Mouse (Mus musculus): Measurements from ENCODE around the gene Bend6. TPM values are rescaled to one million over a fixed set of nuclear protein-coding genes. Genes with fewer than 3 reads are reported as not detected.

Bend6 gene
- total RNA-seq, 2 experiments from 2014 or later = 71.7 to 72.1 TPM

DNA sequence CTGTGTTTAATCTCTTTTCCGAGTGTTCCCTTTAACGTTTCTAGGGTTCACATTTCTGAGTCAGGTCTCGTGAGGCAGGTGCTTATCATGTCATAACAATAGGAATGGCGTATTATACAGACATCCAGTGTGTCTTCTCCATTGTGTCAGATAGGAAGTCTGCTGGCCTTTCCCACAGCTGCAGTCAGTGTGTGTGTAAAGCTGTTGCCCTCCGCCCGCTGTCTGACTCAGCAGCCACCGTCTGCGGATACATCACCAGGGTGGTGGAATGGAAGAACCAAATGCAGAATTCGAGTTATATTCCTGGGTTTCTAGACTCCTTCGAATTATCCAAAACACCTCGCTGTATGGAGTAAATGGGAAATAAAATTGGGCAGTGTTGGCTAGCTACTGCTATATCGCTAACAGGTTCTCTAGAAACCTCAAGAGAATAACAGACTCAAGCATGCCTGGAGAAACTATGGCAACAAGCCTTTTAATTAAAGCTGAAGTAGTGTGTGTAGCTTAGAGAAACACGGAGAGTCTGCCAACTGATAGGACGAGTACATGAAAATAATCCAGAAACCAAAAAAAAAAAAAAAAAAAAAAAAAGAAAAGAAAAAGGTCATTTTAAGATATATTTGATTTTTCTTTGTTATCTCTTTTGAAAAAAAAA, 25.4 kb upstream of the Bend6 start:
- no peak for TF ChIP-seq CTCF (conservative IDR thresholded peaks at IDR 0.05)
- Histone ChIP-seq H3K27ac (peak overlapping the region; percentile 62; the same call in 1 of the 2 replicates), H3K4me3 (no peak overlapping the region)
- peak in 1 of 2 experiments; percentile 29 for DNase-seq (ENCODE audit: low spot score in 2 of 2)

DNA sequence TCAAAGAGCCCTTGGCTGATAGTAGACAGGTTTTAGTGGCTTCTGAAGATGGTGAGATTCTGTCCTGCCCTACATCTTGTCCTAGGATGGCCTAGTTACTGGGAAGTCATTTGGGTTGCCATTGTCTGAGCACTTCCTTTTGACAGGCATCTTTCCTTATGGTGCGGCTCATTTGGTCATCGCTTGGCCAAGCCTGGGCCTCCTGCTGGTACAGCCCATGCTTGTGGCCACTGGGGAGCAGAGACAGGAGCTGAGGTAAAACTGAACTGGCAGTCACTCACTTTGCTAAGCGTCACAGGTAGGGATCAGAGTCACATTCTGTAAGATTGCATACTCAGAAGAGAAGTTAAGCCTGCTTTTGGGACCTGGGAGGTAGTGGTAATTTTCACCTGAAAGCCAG, 24.6 kb upstream of the Bend6 start:
- DNase-seq (ENCODE audit: low spot score in 2 of 2) = no peak
- no peak for TF ChIP-seq CTCF (conservative IDR thresholded peaks at IDR 0.05)
- H3K27ac ChIP-seq = peak overlapping the region; percentile 62; the same call in 1 of the 2 replicates
- no peak overlapping the region for H3K4me3 ChIP-seq

DNA sequence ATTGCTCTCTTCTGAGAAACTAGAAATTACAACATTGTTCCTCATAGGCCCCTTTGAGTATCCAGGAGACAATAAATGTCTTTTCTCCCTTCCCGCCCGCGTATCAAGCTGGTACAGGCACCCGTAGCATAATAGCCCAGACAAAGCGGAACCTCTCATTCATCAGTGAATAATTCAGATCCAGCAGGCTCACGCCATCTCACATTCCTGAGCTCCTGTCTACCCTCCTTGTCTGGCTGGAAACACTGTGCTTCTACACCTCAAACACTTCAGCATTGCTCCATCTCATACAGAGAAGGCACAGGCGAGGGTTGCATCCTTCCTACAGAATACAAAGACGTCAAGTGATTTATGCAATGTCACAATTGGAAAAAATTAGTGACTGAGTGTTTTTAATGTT, 24.2 kb upstream of the Bend6 start:
- TF ChIP-seq CTCF (conservative IDR thresholded peaks at IDR 0.05) = no peak
- no peak overlapping the region for H3K27ac ChIP-seq
- no peak for DNase-seq (ENCODE audit: low spot score in 2 of 2)
- no peak overlapping the region for H3K4me3 ChIP-seq

DNA sequence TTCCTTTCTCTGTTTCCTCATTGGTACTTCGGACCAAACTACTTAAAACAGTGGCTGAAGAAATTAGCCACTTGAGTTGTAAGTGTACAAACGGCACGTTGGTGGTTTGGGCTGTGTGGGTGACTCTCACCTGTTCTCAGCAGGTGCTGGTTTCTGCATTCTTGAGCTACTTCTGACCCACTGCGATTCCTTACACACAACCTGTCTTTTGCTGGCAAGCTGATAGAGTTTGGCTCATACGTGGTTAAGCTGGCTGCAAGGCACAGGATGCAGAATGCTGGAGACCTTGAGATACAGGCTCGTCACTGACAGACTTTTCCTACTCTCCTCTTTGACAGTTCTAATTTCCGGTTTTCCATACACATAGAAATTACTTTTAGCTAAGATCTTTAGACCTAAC, 19.9 kb upstream of the Bend6 start:
- H3K27ac ChIP-seq = no peak overlapping the region
- no peak for TF ChIP-seq CTCF (conservative IDR thresholded peaks at IDR 0.05)
- H3K4me3 ChIP-seq = no peak overlapping the region
- DNase-seq (ENCODE audit: low spot score in 2 of 2) = no peak

DNA sequence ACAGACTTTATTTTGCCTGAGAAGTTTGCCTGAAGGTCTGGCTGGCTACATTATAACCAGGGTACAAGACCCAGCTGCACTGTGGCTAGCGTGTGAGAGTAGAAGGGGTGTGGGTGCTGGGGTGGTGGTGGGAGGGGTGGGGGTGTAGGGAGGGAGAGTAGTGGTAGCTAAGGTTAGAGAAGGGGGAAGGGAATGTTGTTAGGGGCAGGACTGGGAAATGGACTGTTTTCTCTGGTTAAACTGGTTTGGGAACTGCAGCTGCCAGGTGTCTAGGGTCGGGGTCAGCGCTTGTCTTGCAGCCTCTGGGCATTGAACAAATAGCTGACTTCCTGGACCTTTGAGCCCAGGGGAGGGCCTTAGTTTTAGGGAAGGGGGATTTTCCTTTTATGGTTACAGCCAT, 17.7 kb upstream of the Bend6 start:
- TF ChIP-seq CTCF (conservative IDR thresholded peaks at IDR 0.05) = no peak
- Histone ChIP-seq H3K4me3 (no peak overlapping the region), H3K27ac (no peak overlapping the region)
- no peak for DNase-seq (ENCODE audit: low spot score in 2 of 2)

DNA sequence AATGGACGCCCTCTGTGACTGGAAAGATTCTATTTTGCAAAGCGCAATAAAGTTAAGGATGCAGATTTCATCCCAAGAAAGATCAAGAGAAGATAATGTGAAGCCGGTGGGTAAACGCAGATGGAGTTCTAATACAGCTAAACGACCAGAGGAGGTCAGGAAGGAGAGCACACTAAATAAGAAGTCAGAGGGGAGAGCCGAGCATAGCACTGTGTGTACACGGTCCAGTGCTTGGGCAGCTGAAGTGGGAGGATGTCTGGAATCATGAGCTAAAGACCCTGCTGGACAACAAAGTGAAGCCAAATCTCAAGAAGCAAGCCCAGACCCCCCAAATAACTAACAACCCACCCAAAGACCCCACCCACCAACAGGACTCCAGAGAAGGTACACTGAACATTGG, 15.4 kb upstream of the Bend6 start:
- no peak for TF ChIP-seq CTCF (conservative IDR thresholded peaks at IDR 0.05)
- Histone ChIP-seq H3K27ac (no peak overlapping the region), H3K4me3 (no peak overlapping the region)
- no peak for DNase-seq (ENCODE audit: low spot score in 2 of 2)

DNA sequence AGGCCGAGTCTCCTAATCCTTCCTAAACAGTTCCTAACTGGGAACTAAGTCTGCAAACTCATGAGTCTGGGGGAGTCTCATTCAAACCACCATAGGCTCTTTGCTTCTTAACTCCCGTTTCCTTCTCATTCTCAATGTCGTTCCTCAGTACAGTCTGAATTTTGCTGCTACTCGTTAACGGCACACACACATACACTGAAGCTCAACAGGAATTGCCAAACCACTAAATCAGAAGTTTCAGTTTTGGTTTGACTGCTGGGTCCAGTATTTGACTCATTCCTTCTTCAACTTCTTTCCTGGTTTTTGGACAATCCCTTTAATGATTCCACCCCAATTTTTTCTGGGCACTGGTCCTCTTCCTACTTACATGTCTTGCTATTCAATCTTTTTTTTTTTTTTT, 8.9 kb upstream of the Bend6 start:
- Histone ChIP-seq H3K27ac (no peak overlapping the region), H3K4me3 (no peak overlapping the region)
- DNase-seq (ENCODE audit: low spot score in 2 of 2) = no peak
- TF ChIP-seq CTCF (conservative IDR thresholded peaks at IDR 0.05) = no peak

DNA sequence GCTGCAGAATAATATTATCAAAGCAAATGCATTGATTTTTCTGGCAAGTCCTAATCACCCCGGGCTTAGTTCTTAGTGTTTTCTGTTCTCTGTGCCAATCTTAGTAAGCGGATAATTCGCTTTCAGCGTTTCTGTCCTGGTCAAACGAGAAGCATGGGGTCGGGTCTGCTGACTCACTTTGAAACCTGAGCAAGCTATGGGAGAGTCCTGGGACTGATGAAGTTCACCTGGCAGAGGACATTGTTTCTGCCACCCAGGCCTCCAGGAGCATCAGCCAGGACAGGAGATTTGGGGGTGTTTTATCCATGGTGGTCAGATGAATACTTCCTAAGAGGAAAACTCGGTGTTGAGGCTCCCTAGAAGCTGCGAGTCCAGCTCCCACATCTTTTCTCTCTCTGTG, 4.0 kb upstream of the Bend6 start:
- DNase-seq (ENCODE audit: low spot score in 2 of 2) = no peak
- no peak for TF ChIP-seq CTCF (conservative IDR thresholded peaks at IDR 0.05)
- H3K27ac ChIP-seq = no peak overlapping the region
- H3K4me3 ChIP-seq = no peak overlapping the region

DNA sequence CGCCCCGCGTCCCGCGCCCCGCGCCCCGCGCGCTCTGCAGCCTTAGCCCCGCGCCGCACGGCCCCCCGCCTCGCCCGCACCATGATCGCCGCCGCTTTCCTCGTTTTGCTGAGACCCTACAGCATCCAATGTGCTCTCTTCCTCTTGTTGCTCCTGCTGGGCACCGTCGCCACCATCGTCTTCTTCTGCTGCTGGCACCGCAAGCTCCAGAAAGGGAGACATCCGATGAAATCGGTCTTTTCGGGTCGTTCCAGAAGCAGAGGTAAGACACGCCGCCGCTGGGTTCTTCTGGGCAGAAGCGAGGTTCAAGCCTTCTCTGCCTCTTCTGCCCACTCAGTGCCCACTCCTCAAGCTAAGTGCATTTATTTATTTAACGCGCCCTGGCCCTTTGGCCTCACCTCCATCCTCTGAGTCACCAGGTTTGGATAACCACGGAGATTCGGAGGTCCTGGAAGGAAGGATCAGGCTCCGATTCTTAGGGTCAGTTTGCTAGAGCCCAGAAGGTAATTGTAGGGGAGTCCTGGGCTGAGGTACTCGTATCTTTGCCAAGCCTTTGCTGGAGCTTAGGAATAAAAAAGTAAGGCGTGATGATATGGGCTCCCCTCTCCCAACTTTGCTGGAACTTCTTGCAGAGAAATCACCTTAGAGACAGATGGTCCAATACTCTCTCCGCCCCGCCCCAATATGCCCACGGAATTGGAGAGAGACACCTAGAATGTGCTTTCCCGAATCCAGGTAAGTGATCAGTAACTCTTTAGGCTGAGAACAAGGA, 761 bp upstream of the Bend6 start, which contains the start of gene Dst:
Gene Dst, plus strand, starts transcription at position 35 of the 772 bp plus-strand sequence.
- Histone ChIP-seq H3K4me3 (peak within 1 kb of the TSS; percentile 79), H3K27ac (peak within 1 kb of the TSS; percentile 90)
- no peak for TF ChIP-seq CTCF (conservative IDR thresholded peaks at IDR 0.05)
- DNase-seq (ENCODE audit: low spot score in 2 of 2) = no peak

DNA sequence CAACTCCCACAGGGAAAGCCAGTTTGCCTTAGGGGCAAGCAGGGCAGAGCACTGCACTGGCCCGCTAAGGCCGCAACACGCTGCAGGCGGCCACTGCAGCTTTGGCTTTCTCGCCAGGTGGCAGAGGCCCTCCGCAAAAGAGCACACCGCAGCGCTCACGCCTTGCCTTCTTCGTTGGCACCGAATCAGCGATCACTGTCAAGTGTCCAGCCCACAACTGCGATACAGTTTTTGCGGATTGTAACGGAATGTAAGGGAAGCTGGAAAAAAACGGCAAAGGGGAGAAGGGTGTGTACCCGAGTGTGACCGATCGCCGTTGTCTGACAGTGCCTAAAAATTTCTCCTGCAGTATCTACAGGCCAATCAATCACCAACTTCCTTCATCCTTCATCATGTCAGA, 689 bp downstream of the Bend6 start:
- H3K4me3 ChIP-seq = peak overlapping the region; percentile 79
- no peak for DNase-seq (ENCODE audit: low spot score in 2 of 2)
- peak overlapping the region; percentile 83 for H3K27ac ChIP-seq
- TF ChIP-seq CTCF (conservative IDR thresholded peaks at IDR 0.05) = no peak; the same call in none of the 2 replicates

DNA sequence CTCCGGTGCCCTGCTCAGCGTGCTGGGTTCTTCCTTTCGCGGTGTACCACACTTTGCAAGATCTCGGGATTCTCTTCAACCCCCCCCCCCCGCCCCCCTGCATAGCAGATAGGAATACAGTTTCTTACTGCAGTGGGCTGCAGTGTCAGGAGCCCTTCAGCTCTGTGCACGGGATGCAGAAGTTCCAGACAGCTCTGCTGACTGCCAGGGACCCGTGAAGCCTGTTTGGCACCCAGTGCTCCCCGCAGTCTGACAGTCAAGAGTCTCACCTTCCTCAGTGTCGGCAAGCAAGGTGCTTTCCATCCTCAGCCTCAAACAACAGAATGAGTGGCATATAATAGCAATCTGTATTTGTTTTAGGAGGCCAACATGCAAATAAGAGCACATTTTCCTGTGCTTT, 1.4 kb downstream of the Bend6 start:
- no peak for DNase-seq (ENCODE audit: low spot score in 2 of 2)
- TF ChIP-seq CTCF (conservative IDR thresholded peaks at IDR 0.05) = no peak
- H3K27ac ChIP-seq = 0 out of 2 replicates have a peak overlapping the region, but pooled peaks have one; percentile 83
- H3K4me3 ChIP-seq = peak overlapping the region; percentile 79

DNA sequence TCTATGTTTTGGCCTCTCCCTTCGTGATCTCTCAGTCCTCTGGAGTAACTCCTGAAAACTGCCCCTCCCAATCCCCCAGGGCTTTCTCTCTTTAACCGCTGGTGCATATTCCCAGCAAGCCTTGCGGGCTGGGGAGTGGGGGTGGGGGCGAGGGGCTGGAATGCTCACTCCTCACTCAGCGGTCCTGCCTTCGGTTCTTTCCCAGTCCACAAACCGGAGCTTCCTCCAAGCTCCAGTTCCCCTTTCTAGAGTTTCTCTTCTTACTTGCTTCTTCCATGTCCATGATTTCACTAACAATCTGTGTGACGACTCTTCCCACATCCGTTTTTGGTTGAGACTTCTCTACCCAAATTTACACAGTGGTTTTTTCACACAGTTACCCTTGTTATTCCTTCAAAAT, 4.0 kb downstream of the Bend6 start:
- no peak overlapping the region for H3K4me3 ChIP-seq
- TF ChIP-seq CTCF (conservative IDR thresholded peaks at IDR 0.05) = no peak
- no peak overlapping the region for H3K27ac ChIP-seq
- DNase-seq (ENCODE audit: low spot score in 2 of 2) = no peak

DNA sequence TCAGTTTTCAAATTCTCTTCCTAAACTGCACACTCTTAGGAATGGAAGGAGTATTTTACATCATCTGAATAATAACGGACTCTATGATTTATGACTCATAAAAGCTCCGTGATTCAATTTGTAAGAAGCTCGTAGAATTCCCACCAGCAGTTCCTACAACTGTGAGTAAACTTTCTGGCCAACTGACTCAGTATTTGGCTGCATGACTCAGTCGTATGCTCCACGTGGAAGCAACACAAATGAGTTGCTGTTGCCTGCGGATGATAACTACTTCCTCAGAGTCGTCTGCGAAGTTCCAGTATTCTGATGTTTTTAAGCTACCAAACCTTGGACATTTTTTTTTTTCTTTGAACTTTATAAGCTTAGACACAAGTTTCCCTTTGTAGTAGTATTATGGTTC, 7.4 kb downstream of the Bend6 start:
- TF ChIP-seq CTCF (conservative IDR thresholded peaks at IDR 0.05) = no peak
- no peak for DNase-seq (ENCODE audit: low spot score in 2 of 2)
- Histone ChIP-seq H3K4me3 (no peak overlapping the region), H3K27ac (no peak overlapping the region)

DNA sequence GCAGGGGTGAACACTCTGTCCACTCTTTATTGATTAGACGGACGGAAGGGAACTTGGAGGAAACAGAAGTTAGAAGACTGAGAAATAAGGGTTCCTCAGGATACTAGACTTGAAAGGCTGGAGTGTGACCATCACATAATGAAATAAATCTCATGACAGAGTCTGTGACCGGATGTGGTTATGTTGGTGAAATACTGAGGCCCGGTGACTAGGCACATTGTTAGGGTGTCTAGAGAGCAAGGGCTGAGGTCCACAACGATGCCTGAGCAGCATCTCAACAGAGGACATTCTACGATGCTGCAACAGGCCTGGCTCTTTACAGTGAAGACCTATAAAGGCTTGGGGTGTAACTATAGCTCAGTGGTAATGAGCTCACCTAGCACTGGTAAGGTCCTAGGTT, 9.2 kb downstream of the Bend6 start:
- Histone ChIP-seq H3K4me3 (no peak overlapping the region), H3K27ac (no peak overlapping the region)
- no peak for DNase-seq (ENCODE audit: low spot score in 2 of 2)
- no peak for TF ChIP-seq CTCF (conservative IDR thresholded peaks at IDR 0.05)

Measured in layer of hippocampus, adult 2 months (tissue).